In genomic region chr3:118433441-118434021, GRCm38 (mm10) we compare ENCODE assay signal across 8 mouse cellular contexts.
DNase-seq lines count a peak whose midpoint lies in the region; ATAC-seq and TF ChIP-seq lines count a peak whose summit lies in the region.

No protein-coding gene starts in this region.

- peaks cover 8% of the 10 kb centered on the region for H3K27me3 ChIP-seq in testis, adult 2 months (ENCODE audit: control insufficient read depth, insufficient read depth, low read length)
- 0 out of 2 replicates have a peak, but pooled peaks cover 2% of the 10 kb centered on the region for H3K27me3 ChIP-seq in hindbrain, embryonic 16.5 days (replicated peaks; ENCODE audit: control insufficient read depth, insufficient read depth, low read length)
- H3K27me3 ChIP-seq in midbrain, embryonic 11.5 days (ENCODE audit: control insufficient read depth, insufficient read depth, low read length), result peaks cover 52% of the 10 kb centered on the region

- peak overlapping the region; percentile 76 for H3K4me3 ChIP-seq in testis, adult 2 months (ENCODE audit: control insufficient read depth, low read depth, low read length)
- peak overlapping the region; percentile 58 for H3K4me3 ChIP-seq in hindbrain, embryonic 16.5 days (ENCODE audit: low read length)
- peak overlapping the region; percentile 31 for H3K4me3 ChIP-seq in midbrain, embryonic 11.5 days (ENCODE audit: low read depth, low read length)

- no peaks in the 10 kb centered on the region for H3K9me3 ChIP-seq in hindbrain, embryonic 16.5 days (ENCODE audit: control insufficient read depth, low read length)
- H3K9me3 ChIP-seq in midbrain, embryonic 11.5 days (ENCODE audit: control insufficient read depth, low read length), result no peaks in the 10 kb centered on the region

- H3K36me3 ChIP-seq in testis, adult 2 months (ENCODE audit: control insufficient read depth, insufficient read depth, low read length), result no peaks in the 10 kb centered on the region
- no peaks in the 10 kb centered on the region for H3K36me3 ChIP-seq in hindbrain, embryonic 16.5 days (ENCODE audit: control insufficient read depth, insufficient read depth, low read length)
- no peaks in the 10 kb centered on the region for H3K36me3 ChIP-seq in midbrain, embryonic 11.5 days (ENCODE audit: control insufficient read depth, insufficient read depth, low read length)

- no peak for TF ChIP-seq CTCF in testis, adult 2 months (IDR thresholded peaks at IDR 0.05; ENCODE audit: control insufficient read depth, insufficient read depth, insufficient replicate concordance, low read depth, low read length)

- no peak overlapping the region for H3K27ac ChIP-seq in testis, adult 2 months (ENCODE audit: control insufficient read depth, insufficient read depth, low read depth, low read length)
- H3K27ac ChIP-seq in hindbrain, embryonic 16.5 days (ENCODE audit: low read depth, low read length), result peak overlapping the region; percentile 53; the same call in 1 of the 2 replicates
- no peak overlapping the region for H3K27ac ChIP-seq in midbrain, embryonic 11.5 days (ENCODE audit: low read depth, low read length)

- peaks cover 9% of the 10 kb centered on the region for H3K4me1 ChIP-seq in testis, adult 2 months (ENCODE audit: control insufficient read depth, insufficient read depth, low read length)
- H3K4me1 ChIP-seq in hindbrain, embryonic 16.5 days (ENCODE audit: control insufficient read depth, insufficient read depth, low read depth, low read length), result peaks cover 3% of the 10 kb centered on the region; the same call in 1 of the 2 replicates
- H3K4me1 ChIP-seq in midbrain, embryonic 11.5 days (ENCODE audit: control insufficient read depth, insufficient read depth, low read length), result peaks cover 14% of the 10 kb centered on the region

- peak; percentile 21 for ATAC-seq in hindbrain, embryonic 16.5 days
- ATAC-seq in midbrain, embryonic 11.5 days (ENCODE audit: low FRiP score), result peak; percentile 63

- peak overlapping the region; percentile 90 for H3K4me2 ChIP-seq in hindbrain, embryonic 16.5 days (ENCODE audit: low read length)
- H3K4me2 ChIP-seq in midbrain, embryonic 11.5 days, result peak overlapping the region; percentile 65

- peak; percentile 49 to 50 for DNase-seq in cerebellum, postnatal 10 days
- no peak for DNase-seq in cerebellum, adult 8-10 months
- DNase-seq in testis, postnatal 10 days (ENCODE audit: low spot score), result no peak
- DNase-seq in midbrain, embryonic 11.5 days (ENCODE audit: low spot score, missing footprints), result peak; percentile 96
- DNase-seq in adipocyte (ENCODE audit: low spot score), result no peak
- no peak for DNase-seq in layer of hippocampus, adult 9-11 months

- 1% methylated on average over 31 of the region's 31 CpGs for WGBS in hindbrain, embryonic 16.5 days
- under 1% methylated on average over 31 of the region's 31 CpGs for WGBS in midbrain, embryonic 11.5 days

- H3K9ac ChIP-seq in hindbrain, embryonic 16.5 days (ENCODE audit: low read depth, low read length), result peak overlapping the region; percentile 53
- H3K9ac ChIP-seq in midbrain, embryonic 11.5 days (ENCODE audit: low read length), result peak overlapping the region; percentile 47; the same call in 1 of the 2 replicates

- TF ChIP-seq POLR2A in testis, adult 2 months (IDR thresholded peaks at IDR 0.05; ENCODE audit: control insufficient read depth, low read depth, low read length), result 0 out of 2 replicates have a peak, but pooled peaks have one; percentile 16

Comparison
In these comparisons a context has a peak if more than half of its experiments do, and no peak if none do; other contexts are left out.
1. DNase-seq: peak in cerebellum, postnatal 10 days (2 of 2) and midbrain, embryonic 11.5 days (single experiment); none in cerebellum, adult 8-10 months (single experiment), testis, postnatal 10 days (single experiment), adipocyte (single experiment) and layer of hippocampus, adult 9-11 months (single experiment).
2. Peak in every context shown above with its lines, with median percentiles within 50 percentile points of each other: H3K4me3 ChIP-seq.